Mouse (Mus musculus) liver, adult 2 months (tissue): ENCODE results near the gene Slc44a3. TPM values are rescaled to one million over a fixed set of nuclear protein-coding genes. Genes with fewer than 3 reads are reported as not detected.

ENCODE experiments used
- DNase-seq: peaks from one replicate; pipeline ENCODE4 v3.0.0-alpha.2; 2011; ENCODE audit warnings: low read depth, low spot score; ENCODE audit errors: extremely low read depth
- H3K27ac ChIP-seq: fragments of 200-500 bp; replicated peaks from 2 replicates; pipeline ENCODE4 v1.5.1; 2012; ENCODE audit warnings: low read depth, mild to moderate bottlenecking, control low read depth, inconsistent platforms, low read length; ENCODE audit not compliant: insufficient read depth
- H3K27me3 ChIP-seq: fragments of 200-500 bp; 2 replicates; pipeline ENCODE4 v1.6.1; 2012; ENCODE audit warnings: mild to moderate bottlenecking, moderate library complexity, low read length, inconsistent platforms; ENCODE audit not compliant: control insufficient read depth, insufficient read depth
- H3K36me3 ChIP-seq: fragments of 200-500 bp; 2 replicates; pipeline ENCODE4 v1.6.1; 2012; ENCODE audit warnings: low read length, inconsistent platforms; ENCODE audit not compliant: control insufficient read depth, insufficient read depth
- H3K4me1 ChIP-seq: fragments of 200-500 bp; 2 replicates; pipeline ENCODE4 v1.6.1; 2011; ENCODE audit warnings: low read length; ENCODE audit not compliant: control insufficient read depth, insufficient read depth
- H3K4me3 ChIP-seq: fragments of 200-500 bp; 2 replicates; pipeline ENCODE4 v1.5.1; 2011; ENCODE audit warnings: low read depth, mild to moderate bottlenecking, control low read depth, low read length, moderate library complexity; ENCODE audit not compliant: insufficient read depth
- H3K79me2 ChIP-seq: fragments of 200-500 bp; 2 replicates; pipeline ENCODE4 v1.6.1; 2012; ENCODE audit warnings: inconsistent platforms, mild to moderate bottlenecking, low read length, moderate library complexity; ENCODE audit not compliant: control insufficient read depth, insufficient read depth
- H3K9ac ChIP-seq: fragments of 200-500 bp; 2 replicates; pipeline ENCODE4 v1.6.1; 2012; ENCODE audit warnings: low read depth, mild to moderate bottlenecking, control low read depth, inconsistent platforms, low read length
- CTCF ChIP-seq: fragments of 200-500 bp; IDR thresholded peaks from 2 replicates; pipeline ENCODE4 v1.5.1; 2011; ENCODE audit warnings: low read depth, low read length, control low read depth
- POLR2A ChIP-seq: fragments of 200-500 bp; IDR thresholded peaks from 2 replicates; pipeline ENCODE4 v1.6.1; 2011; ENCODE audit warnings: low read length, control low read depth; ENCODE audit not compliant: insufficient read depth; ENCODE audit errors: extremely low read depth
- WGBS: fragments of 180-500 bp; shearing (Covaris S2); methylation state at CpG from one replicate; pipeline ENCODE4 v1.1.7; 2018; 5-methylcytosine and 5-hydroxymethylcytosine counted together
- polyA plus RNA-seq: library from polyadenylated mRNA; depleted of rRNA; stranded (reverse); fragments of >200 nt; gene quantifications from 2 replicates; pipeline ENCODE4 v1.2.3, GENCODE M21; 2012
- total RNA-seq: library from RNA; depleted of rRNA; stranded (reverse); fragments of >200 nt; gene quantifications from 2 replicates; pipeline ENCODE4 v1.2.3, GENCODE M21; 2014

Slc44a3 gene
- total and polyA plus RNA-seq, 2 experiments, result 4.7 to 6.6 TPM

GRCm38 (mm10) chr3:121535813-121536504 is 3.8 kb upstream of the Slc44a3 start:
- Histone ChIP-seq H3K27ac (no peak overlapping the region), H3K79me2 (no peaks in the 10 kb centered on the region), H3K9ac (no peak overlapping the region), H3K4me3 (no peak overlapping the region), H3K4me1 (peaks cover 10% of the 10 kb centered on the region; the same call in 1 of the 2 replicates), H3K36me3 (no peaks in the 10 kb centered on the region), H3K27me3 (no peaks in the 10 kb centered on the region)
- 47% methylated on average over 3 of the region's 3 CpGs for WGBS
- no peak for TF ChIP-seq POLR2A
- TF ChIP-seq CTCF, result peak; percentile 75
- DNase-seq, result peak; percentile 70

GRCm38 (mm10) chr3:121531370-121532148 is 645 bp downstream of the Slc44a3 start:
- Histone ChIP-seq H3K9ac (peak overlapping the region; percentile 83), H3K27me3 (no peaks in the 10 kb centered on the region), H3K79me2 (no peaks in the 10 kb centered on the region), H3K4me3 (peak overlapping the region; percentile 87), H3K27ac (peak overlapping the region; percentile 91), H3K36me3 (no peaks in the 10 kb centered on the region), H3K4me1 (peaks cover 13% of the 10 kb centered on the region; the same call in 1 of the 2 replicates)
- peak; percentile 95 for DNase-seq
- no peak for TF ChIP-seq POLR2A
- TF ChIP-seq CTCF, result no peak
- WGBS, result 21% methylated on average over 16 of the region's 16 CpGs

GRCm38 (mm10) chr3:121530546-121531258 is 1.5 kb downstream of the Slc44a3 start:
- TF ChIP-seq POLR2A (no peak), CTCF (no peak)
- Histone ChIP-seq H3K4me1 (peaks cover 10% of the 10 kb centered on the region; the same call in 1 of the 2 replicates), H3K4me3 (peak overlapping the region; percentile 14; the same call in 1 of the 2 replicates), H3K79me2 (no peaks in the 10 kb centered on the region), H3K27ac (peak overlapping the region; percentile 92), H3K36me3 (no peaks in the 10 kb centered on the region), H3K27me3 (no peaks in the 10 kb centered on the region), H3K9ac (0 out of 2 replicates have a peak overlapping the region, but pooled peaks have one; percentile 14)
- WGBS, result 30% methylated on average over 10 of the region's 10 CpGs
- DNase-seq, result peak; percentile 88

- no peaks in the 10 kb centered on the region for H3K79me2 ChIP-seq
- H3K36me3 ChIP-seq, result no peaks in the 10 kb centered on the region
- H3K9ac ChIP-seq, result no peak overlapping the region
- no peaks in the 10 kb centered on the region for H3K27me3 ChIP-seq
- H3K4me1 ChIP-seq, result peaks cover 6% of the 10 kb centered on the region; the same call in 1 of the 2 replicates
- TF ChIP-seq POLR2A (no peak), CTCF (no peak)
- 84% methylated on average over 17 of the region's 17 CpGs for WGBS
- H3K4me3 ChIP-seq, result no peak overlapping the region
- H3K27ac ChIP-seq, result no peak overlapping the region
- DNase-seq, result no peak
Observed at GRCm38 (mm10) chr3:121526096-121527093, 5.8 kb downstream of the Slc44a3 start.

GRCm38 (mm10) chr3:121521633-121522125 is 10.5 kb downstream of the Slc44a3 start:
- DNase-seq, result no peak
- Histone ChIP-seq H3K36me3 (no peaks in the 10 kb centered on the region), H3K9ac (no peak overlapping the region), H3K4me1 (no peaks in the 10 kb centered on the region), H3K27me3 (no peaks in the 10 kb centered on the region), H3K4me3 (no peak overlapping the region), H3K27ac (no peak overlapping the region), H3K79me2 (no peaks in the 10 kb centered on the region)
- TF ChIP-seq POLR2A (no peak), CTCF (no peak)
- 92% methylated on average over 10 of the region's 10 CpGs for WGBS
